Mouse (Mus musculus): ENCODE measurements around the gene Gadd45a. TPM values are rescaled to one million over a fixed set of nuclear protein-coding genes. Genes with fewer than 3 reads are reported as not detected.
"Not testable (repeated sequence)": the region's sequence is repeated elsewhere in the genome, so short reads cannot be mapped to it uniquely, and the experiment has no call there.

The Gadd45a gene
- polyA plus RNA-seq, 1 experiment from 2014 or later: 70.7 TPM

GRCm38 (mm10) chr6:67023729-67024128 is 13.5 kb downstream of the Gadd45a start:
- ATAC-seq (replicated peaks; ENCODE audit: low FRiP score, low read depth) (0 out of 2 replicates have a peak, but pooled peaks have one; percentile 43), DNase-seq (ENCODE audit: low spot score) (no peak)
- H3K4me2 ChIP-seq (ENCODE audit: low read length): no peak overlapping the region
- WGBS: 72% methylated on average over 4 of the region's 4 CpGs
- H3K27me3 ChIP-seq (ENCODE audit: insufficient read depth, low read length): no peaks in the 10 kb centered on the region
- 0 out of 2 replicates have a peak, but pooled peaks cover 3% of the 10 kb centered on the region for H3K36me3 ChIP-seq (ENCODE audit: insufficient read depth, low read length)
- H3K9ac ChIP-seq (ENCODE audit: low read depth, low read length): no peak overlapping the region
- no peaks in the 10 kb centered on the region for H3K9me3 ChIP-seq (replicated peaks; ENCODE audit: low read length)
- H3K4me3 ChIP-seq (replicated peaks; ENCODE audit: low read depth, low read length): no peak overlapping the region
- no peaks in the 10 kb centered on the region for H3K4me1 ChIP-seq (replicated peaks; ENCODE audit: insufficient read depth, low read length)
- no peak for TF ChIP-seq CTCF (IDR thresholded peaks at IDR 0.05; ENCODE audit: low read depth)
- no peak overlapping the region for H3K27ac ChIP-seq

GRCm38 (mm10) chr6:67021308-67021707 is 15.9 kb downstream of the Gadd45a start:
- Histone ChIP-seq H3K27ac (no peak overlapping the region), H3K27me3 (ENCODE audit: insufficient read depth, low read length) (no peaks in the 10 kb centered on the region), H3K4me3 (replicated peaks; ENCODE audit: low read depth, low read length) (no peak overlapping the region), H3K4me2 (ENCODE audit: low read length) (no peak overlapping the region), H3K4me1 (replicated peaks; ENCODE audit: insufficient read depth, low read length) (0 out of 2 replicates have a peak, but pooled peaks cover 1% of the 10 kb centered on the region), H3K9ac (ENCODE audit: low read depth, low read length) (no peak overlapping the region), H3K36me3 (ENCODE audit: insufficient read depth, low read length) (peaks cover 15% of the 10 kb centered on the region; the same call in 1 of the 2 replicates), H3K9me3 (replicated peaks; ENCODE audit: low read length) (no peaks in the 10 kb centered on the region)
- TF ChIP-seq CTCF (IDR thresholded peaks at IDR 0.05; ENCODE audit: low read depth): no peak
- ATAC-seq (replicated peaks; ENCODE audit: low FRiP score, low read depth): no peak
- no peak for DNase-seq (ENCODE audit: low spot score)
- 89% methylated on average over 5 of the region's 5 CpGs for WGBS

GRCm38 (mm10) chr6:67019001-67019400 is 18.3 kb downstream of the Gadd45a start:
- peaks cover 15% of the 10 kb centered on the region; the same call in 1 of the 2 replicates for H3K36me3 ChIP-seq (ENCODE audit: insufficient read depth, low read length)
- ATAC-seq (replicated peaks; ENCODE audit: low FRiP score, low read depth); H3K27me3 ChIP-seq (ENCODE audit: insufficient read depth, low read length); H3K9ac ChIP-seq (ENCODE audit: low read depth, low read length); H3K27ac ChIP-seq; H3K4me3 ChIP-seq (replicated peaks; ENCODE audit: low read depth, low read length); H3K4me1 ChIP-seq (replicated peaks; ENCODE audit: insufficient read depth, low read length); DNase-seq (ENCODE audit: low spot score); H3K4me2 ChIP-seq (ENCODE audit: low read length); H3K9me3 ChIP-seq (replicated peaks; ENCODE audit: low read length): not testable (repeated sequence)
- WGBS: 87% methylated on average over 7 of the region's 7 CpGs

- Histone ChIP-seq H3K27ac (no peak overlapping the region), H3K36me3 (ENCODE audit: insufficient read depth, low read length) (peaks cover 15% of the 10 kb centered on the region; the same call in 1 of the 2 replicates), H3K9ac (ENCODE audit: low read depth, low read length) (no peak overlapping the region), H3K27me3 (ENCODE audit: insufficient read depth, low read length) (no peaks in the 10 kb centered on the region), H3K9me3 (replicated peaks; ENCODE audit: low read length) (no peaks in the 10 kb centered on the region), H3K4me2 (ENCODE audit: low read length) (no peak overlapping the region), H3K4me1 (replicated peaks; ENCODE audit: insufficient read depth, low read length) (peaks cover 13% of the 10 kb centered on the region; the same call in 1 of the 2 replicates), H3K4me3 (replicated peaks; ENCODE audit: low read depth, low read length) (no peak overlapping the region)
- DNase-seq (ENCODE audit: low spot score) (no peak), ATAC-seq (replicated peaks; ENCODE audit: low FRiP score, low read depth) (no peak)
- WGBS: 75% methylated on average over 4 of the region's 4 CpGs
- no peak for TF ChIP-seq CTCF (IDR thresholded peaks at IDR 0.05; ENCODE audit: low read depth)
These were observed 18.9 kb downstream of the Gadd45a start for GRCm38 (mm10) chr6:67018365-67018764.

GRCm38 (mm10) chr6:67016520-67017111 is 20.6 kb downstream of the Gadd45a start:
- Histone ChIP-seq H3K27me3 (ENCODE audit: insufficient read depth, low read length) (no peaks in the 10 kb centered on the region), H3K4me1 (replicated peaks; ENCODE audit: insufficient read depth, low read length) (peaks cover 14% of the 10 kb centered on the region; the same call in 1 of the 2 replicates), H3K4me3 (replicated peaks; ENCODE audit: low read depth, low read length) (no peak overlapping the region), H3K4me2 (ENCODE audit: low read length) (no peak overlapping the region; the same call in 1 of the 2 replicates), H3K9me3 (replicated peaks; ENCODE audit: low read length) (no peaks in the 10 kb centered on the region), H3K9ac (ENCODE audit: low read depth, low read length) (no peak overlapping the region), H3K27ac (no peak overlapping the region; the same call in 1 of the 2 replicates), H3K36me3 (ENCODE audit: insufficient read depth, low read length) (peaks cover 15% of the 10 kb centered on the region; the same call in 1 of the 2 replicates)
- no peak for TF ChIP-seq CTCF (IDR thresholded peaks at IDR 0.05; ENCODE audit: low read depth)
- WGBS: 47% methylated on average over 7 of the region's 7 CpGs
- ATAC-seq (replicated peaks; ENCODE audit: low FRiP score, low read depth): no peak
- DNase-seq (ENCODE audit: low spot score): no peak

- WGBS: 32% methylated on average over 8 of the region's 8 CpGs
- TF ChIP-seq CTCF (IDR thresholded peaks at IDR 0.05; ENCODE audit: low read depth): no peak
- Histone ChIP-seq H3K27me3 (ENCODE audit: insufficient read depth, low read length) (no peaks in the 10 kb centered on the region), H3K36me3 (ENCODE audit: insufficient read depth, low read length) (peaks cover 12% of the 10 kb centered on the region; the same call in 1 of the 2 replicates), H3K4me2 (ENCODE audit: low read length) (no peak overlapping the region), H3K27ac (peak overlapping the region; percentile 50; the same call in 1 of the 2 replicates), H3K4me3 (replicated peaks; ENCODE audit: low read depth, low read length) (no peak overlapping the region), H3K9ac (ENCODE audit: low read depth, low read length) (no peak overlapping the region), H3K4me1 (replicated peaks; ENCODE audit: insufficient read depth, low read length) (peaks cover 14% of the 10 kb centered on the region; the same call in 1 of the 2 replicates), H3K9me3 (replicated peaks; ENCODE audit: low read length) (no peaks in the 10 kb centered on the region)
- ATAC-seq (replicated peaks; ENCODE audit: low FRiP score, low read depth) (no peak), DNase-seq (ENCODE audit: low spot score) (peak; percentile 56)
These were observed 21.3 kb downstream of the Gadd45a start for GRCm38 (mm10) chr6:67015739-67016519.
